Mouse (Mus musculus): ENCODE data around the gene Man1c1.

GRCm38 (mm10) chr4:134720371-134720770, 16.3 kb upstream of the Man1c1 start:
- TF ChIP-seq POLR2A (IDR thresholded peaks at IDR 0.05; ENCODE audit: low read depth, low read length), result no peak
- TF ChIP-seq CTCF (IDR thresholded peaks at IDR 0.05; ENCODE audit: extremely low read depth, insufficient read depth, insufficient read length, insufficient replicate concordance), result no peak

All from spleen, adult 2 months (tissue).